Mouse (Mus musculus): ENCODE measurements around the gene Fcho1.

DNA sequence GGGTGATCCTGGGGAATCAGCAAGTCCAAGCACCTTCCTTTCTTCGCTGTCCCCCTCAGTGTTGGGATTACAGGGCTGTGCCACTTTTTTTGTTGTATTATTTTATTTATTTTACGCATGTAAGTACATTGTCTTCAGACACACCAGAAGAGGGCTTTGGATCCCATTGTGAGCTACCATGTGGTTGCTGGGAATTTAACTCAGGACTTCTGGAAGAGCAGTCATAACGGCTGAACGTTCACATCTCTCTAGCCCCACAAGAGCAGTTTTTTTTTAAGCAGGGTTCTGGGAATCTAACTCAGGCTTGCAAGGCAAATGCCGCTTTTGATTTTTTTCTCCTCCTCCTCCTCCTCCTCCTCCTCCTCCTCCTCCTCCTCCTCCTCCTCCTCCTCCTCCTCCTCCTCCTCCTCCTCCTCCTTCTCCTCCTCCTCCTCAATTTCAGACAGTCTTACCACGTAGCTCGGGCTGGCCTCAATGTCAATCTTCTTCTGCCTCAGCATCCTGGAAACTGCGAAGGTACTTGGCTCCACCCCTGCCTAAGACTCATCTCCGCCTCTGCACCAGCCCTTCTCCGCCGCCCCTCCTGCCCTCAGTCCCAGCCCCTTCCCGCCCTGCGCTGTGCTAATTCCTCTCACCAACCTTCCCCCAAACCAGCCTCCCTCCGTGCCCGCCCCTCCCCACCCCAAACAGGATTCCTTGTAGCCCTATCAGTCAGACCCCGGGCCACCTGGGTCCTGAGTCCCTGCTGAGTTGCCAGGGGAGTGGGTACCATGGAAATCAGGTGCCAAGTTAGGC is 3.5 kb upstream of the Fcho1 start:
- TF ChIP-seq POLR2A (IDR thresholded peaks at IDR 0.05; ENCODE audit: borderline replicate concordance, extremely low read depth, low read depth, low read length) (no peak), CTCF (IDR thresholded peaks at IDR 0.05; ENCODE audit: insufficient read depth, low read length) (no peak)

All from lung, adult 2 months (tissue).